Mouse (Mus musculus) limb, embryonic 14.5 days (tissue): ENCODE measurements at regions not wholly inside any gene's neighbourhood (a gene's known extent, or its start where the extent isn't known, plus 50 kb on each side); places are given as distances from the start of the nearest gene placed in this dataset.

Source experiments
- ATAC-seq: fragments of 200-750 bp; cut with Nextera tagmentation; 2 replicates; pipeline ENCODE4 v1.8.0; 2017; ENCODE audit warnings: low read depth, moderate number of reproducible peaks, moderate TSS enrichment; ENCODE audit not compliant: low FRiP score
- DNase-seq: peaks from one replicate; pipeline ENCODE4 v3.0.0-alpha.2; 2015; ENCODE audit warnings: low spot score
- H3K27ac ChIP-seq: fragments of 300-500 bp; sonication (generic); replicated peaks from 2 replicates; pipeline ENCODE4 v1.5.1; 2014; ENCODE audit warnings: low read depth, mild to moderate bottlenecking, low read length, moderate library complexity, mixed read lengths
- H3K27me3 ChIP-seq: fragments of 300-500 bp; sonication (generic); 2 replicates; pipeline ENCODE4 v1.6.1; 2014; ENCODE audit warnings: low read length, mixed read lengths; ENCODE audit not compliant: control insufficient read depth, insufficient read depth
- H3K36me3 ChIP-seq: fragments of 300-500 bp; sonication (generic); 2 replicates; pipeline ENCODE4 v1.6.1; 2014; ENCODE audit warnings: mild to moderate bottlenecking, low read length, moderate library complexity, mixed read lengths; ENCODE audit not compliant: control insufficient read depth, insufficient read depth
- H3K4me1 ChIP-seq: fragments of 300-500 bp; sonication (generic); 2 replicates; pipeline ENCODE4 v1.6.1; 2014; ENCODE audit warnings: antibody characterized with exemption, low read length, mixed read lengths; ENCODE audit not compliant: control insufficient read depth, insufficient read depth
- H3K4me2 ChIP-seq: fragments of 300-500 bp; sonication (generic); replicated peaks from 2 replicates; pipeline ENCODE4 v1.6.1; 2014; ENCODE audit warnings: low read depth, mild to moderate bottlenecking, low read length, moderate library complexity; ENCODE audit not compliant: severe bottlenecking
- H3K4me3 ChIP-seq: fragments of 300-500 bp; sonication (generic); replicated peaks from 2 replicates; pipeline ENCODE4 v1.5.1; 2014; ENCODE audit warnings: low read length
- H3K9ac ChIP-seq: fragments of 300-500 bp; sonication (generic); 2 replicates; pipeline ENCODE4 v1.6.1; 2014; ENCODE audit warnings: mild to moderate bottlenecking, low read depth, low read length, moderate library complexity; ENCODE audit not compliant: severe bottlenecking
- H3K9me3 ChIP-seq: fragments of 300-500 bp; sonication (generic); 2 replicates; pipeline ENCODE4 v1.6.1; 2016; ENCODE audit warnings: low read length; ENCODE audit not compliant: control insufficient read depth
- POLR2A ChIP-seq: fragments of 200-500 bp; IDR thresholded peaks from 2 replicates; pipeline ENCODE4 v1.8.0; 2012; ENCODE audit warnings: inconsistent platforms, mild to moderate bottlenecking, moderate library complexity, borderline replicate concordance; ENCODE audit not compliant: insufficient read depth, insufficient read length; ENCODE audit errors: extremely low read depth
- WGBS: fragments of 180-500 bp; shearing (Covaris S2); extraction: QIAGEN DNeasy Blood & Tissue Kit; methylation state at CpG from one replicate; pipeline ENCODE4 v1.1.7; 2014; 5-methylcytosine and 5-hydroxymethylcytosine counted together

DNA sequence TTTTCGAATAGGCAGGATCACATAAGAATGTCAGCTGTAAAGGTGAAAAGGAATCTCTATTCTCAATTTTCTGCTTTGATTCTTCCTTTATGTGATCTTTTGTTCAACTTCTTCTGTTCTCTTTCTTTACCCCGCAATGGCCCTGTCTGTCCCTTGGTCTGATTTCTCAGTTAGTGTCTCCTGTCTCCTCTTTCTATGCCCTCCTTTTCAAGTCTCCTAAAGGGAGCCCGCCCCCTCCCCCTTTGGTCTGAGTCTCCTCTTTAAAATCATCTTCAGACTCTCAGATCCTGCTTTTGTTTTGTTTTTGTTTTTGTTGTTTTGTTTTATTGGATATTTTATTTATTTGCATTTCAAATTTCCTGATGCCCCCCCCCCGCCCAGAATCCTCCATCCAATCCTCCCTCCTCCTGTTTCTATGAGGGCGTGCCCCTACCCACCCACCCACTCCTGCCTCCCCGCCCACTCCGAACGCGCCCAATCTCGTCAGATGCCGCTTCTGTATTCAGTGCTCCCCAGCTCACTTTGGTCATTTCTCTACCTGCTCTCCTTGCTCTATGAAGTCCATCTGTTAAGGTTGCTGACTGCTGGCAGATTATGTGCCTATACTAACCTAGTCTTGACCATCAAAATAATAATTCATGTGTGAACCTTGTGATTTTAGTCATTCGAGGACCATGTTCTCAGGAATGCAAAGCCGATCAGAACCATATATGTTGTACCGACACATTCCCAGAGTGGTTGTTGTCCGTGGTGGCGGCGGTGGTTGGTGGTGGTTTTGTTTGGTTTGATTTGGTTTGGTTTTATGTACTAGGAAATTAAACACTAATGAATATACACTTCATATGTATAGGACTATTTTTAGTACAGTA, 487.9 kb upstream of the Adam24 start:
- Histone ChIP-seq H3K4me3 (no peak overlapping the region), H3K27me3 (no peaks in the 10 kb centered on the region), H3K36me3 (no peaks in the 10 kb centered on the region), H3K4me1 (no peaks in the 10 kb centered on the region; the same call in 1 of the 2 replicates), H3K27ac (no peak overlapping the region), H3K4me2 (peak overlapping the region; percentile 21), H3K9ac (no peak overlapping the region), H3K9me3 (no peaks in the 10 kb centered on the region)
- ATAC-seq (no peak), DNase-seq (no peak)
- no peak for TF ChIP-seq POLR2A
- 45% methylated on average over 17 of the region's 17 CpGs for WGBS

DNA sequence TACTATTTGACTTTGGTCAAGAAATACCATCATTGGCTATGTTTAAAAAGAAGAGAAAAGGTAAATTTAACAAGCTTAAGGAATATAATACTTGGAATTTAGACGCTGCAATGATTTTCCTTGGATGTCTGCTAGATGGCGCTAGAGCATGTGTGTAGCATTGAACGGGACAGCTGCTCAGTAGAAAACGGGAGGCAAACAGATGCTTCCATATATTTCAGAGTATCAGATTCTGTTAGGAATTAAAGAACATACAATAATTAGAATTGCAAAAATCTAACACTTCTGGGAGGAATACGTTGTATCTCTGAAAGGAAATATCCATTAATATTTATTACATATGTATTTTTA, 487.3 kb upstream of the Adam24 start:
- Histone ChIP-seq H3K27ac (no peak overlapping the region), H3K4me2 (peak overlapping the region; percentile 21; the same call in 1 of the 2 replicates), H3K4me3 (no peak overlapping the region), H3K9ac (no peak overlapping the region), H3K36me3 (no peaks in the 10 kb centered on the region), H3K9me3 (no peaks in the 10 kb centered on the region), H3K27me3 (no peaks in the 10 kb centered on the region), H3K4me1 (no peaks in the 10 kb centered on the region; the same call in 1 of the 2 replicates)
- 2% methylated on average over 5 of the region's 5 CpGs for WGBS
- DNase-seq (peak; percentile 86), ATAC-seq (peak; percentile 37; the same call in 1 of the 2 replicates)
- TF ChIP-seq POLR2A: no peak

DNA sequence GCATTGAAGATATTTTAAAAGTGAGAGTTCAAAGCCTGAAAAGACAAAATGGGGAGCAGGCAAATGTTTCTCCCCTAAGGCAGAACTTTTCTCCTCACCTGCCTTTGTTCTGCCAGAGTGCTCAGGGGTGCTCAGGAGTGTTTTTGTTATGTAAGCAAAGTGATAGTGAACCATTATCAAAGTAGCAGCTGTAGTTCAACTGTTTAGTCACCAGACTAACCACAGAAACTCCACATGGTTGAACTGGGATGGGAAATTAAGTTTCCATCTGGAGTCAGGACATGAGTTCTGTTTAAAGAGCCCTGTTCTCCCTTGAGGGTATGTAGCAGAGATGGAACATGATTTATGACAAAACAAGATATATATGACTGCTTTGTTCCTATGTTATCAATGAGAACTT, 482.6 kb upstream of the Adam24 start:
- no peak for TF ChIP-seq POLR2A
- no peaks in the 10 kb centered on the region for H3K9me3 ChIP-seq
- no peaks in the 10 kb centered on the region; the same call in 1 of the 2 replicates for H3K4me1 ChIP-seq
- no peaks in the 10 kb centered on the region for H3K36me3 ChIP-seq
- H3K27ac ChIP-seq: no peak overlapping the region
- H3K27me3 ChIP-seq: no peaks in the 10 kb centered on the region
- ATAC-seq (no peak), DNase-seq (no peak)
- no peak overlapping the region for H3K9ac ChIP-seq
- H3K4me2 ChIP-seq: no peak overlapping the region
- no peak overlapping the region for H3K4me3 ChIP-seq

DNA sequence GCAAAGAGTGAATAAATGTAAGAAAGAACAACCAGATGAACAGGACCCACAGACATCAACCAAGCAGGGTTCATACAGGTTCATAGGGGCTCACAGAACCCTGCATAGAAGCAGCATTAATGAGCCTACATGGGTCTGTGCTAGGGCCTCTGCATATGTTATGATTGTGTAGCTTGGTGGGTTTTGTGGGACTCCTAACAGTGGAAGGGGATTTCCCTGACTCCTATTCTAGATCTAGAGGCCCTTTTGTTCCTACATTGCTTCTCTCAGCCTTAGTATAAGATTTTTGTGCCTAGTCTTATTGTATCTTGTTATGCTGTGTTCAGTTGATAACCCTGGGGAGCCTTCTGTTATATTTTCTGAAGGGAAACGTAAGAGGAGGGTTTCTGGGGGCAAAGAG, 481.7 kb upstream of the Adam24 start:
- Histone ChIP-seq H3K9ac (no peak overlapping the region), H3K4me3 (no peak overlapping the region), H3K27ac (no peak overlapping the region), H3K36me3 (no peaks in the 10 kb centered on the region), H3K9me3 (no peaks in the 10 kb centered on the region), H3K4me2 (no peak overlapping the region), H3K27me3 (no peaks in the 10 kb centered on the region), H3K4me1 (no peaks in the 10 kb centered on the region; the same call in 1 of the 2 replicates)
- TF ChIP-seq POLR2A: no peak
- ATAC-seq (no peak), DNase-seq (no peak)
- 42% methylated on average over 1 of the region's 1 CpGs for WGBS

DNA sequence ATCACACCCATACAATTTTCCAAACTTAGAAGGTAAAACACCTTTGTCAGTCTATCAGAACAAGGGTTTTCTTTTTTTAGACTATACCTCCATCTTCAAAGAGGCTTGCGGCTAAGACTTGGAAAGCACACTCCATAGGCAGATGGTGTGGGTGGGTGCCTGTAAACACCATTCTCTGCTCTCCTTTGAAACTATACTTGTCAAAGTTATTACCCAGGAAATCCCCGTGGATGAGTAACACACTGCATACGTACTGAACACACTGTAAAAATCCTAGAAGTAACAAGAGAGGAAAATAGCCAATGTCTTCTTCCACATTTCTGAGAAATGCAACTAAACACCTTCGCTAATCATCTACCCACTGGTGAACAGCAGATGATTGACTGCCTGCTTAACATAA, 464.0 kb upstream of the Adam24 start:
- ATAC-seq (no peak), DNase-seq (no peak)
- H3K27ac ChIP-seq: no peak overlapping the region
- no peaks in the 10 kb centered on the region for H3K4me1 ChIP-seq
- 77% methylated on average over 4 of the region's 4 CpGs for WGBS
- H3K4me2 ChIP-seq: no peak overlapping the region
- no peaks in the 10 kb centered on the region for H3K9me3 ChIP-seq
- H3K36me3 ChIP-seq: no peaks in the 10 kb centered on the region
- no peak overlapping the region for H3K9ac ChIP-seq
- TF ChIP-seq POLR2A: no peak
- H3K4me3 ChIP-seq: no peak overlapping the region
- H3K27me3 ChIP-seq: no peaks in the 10 kb centered on the region

DNA sequence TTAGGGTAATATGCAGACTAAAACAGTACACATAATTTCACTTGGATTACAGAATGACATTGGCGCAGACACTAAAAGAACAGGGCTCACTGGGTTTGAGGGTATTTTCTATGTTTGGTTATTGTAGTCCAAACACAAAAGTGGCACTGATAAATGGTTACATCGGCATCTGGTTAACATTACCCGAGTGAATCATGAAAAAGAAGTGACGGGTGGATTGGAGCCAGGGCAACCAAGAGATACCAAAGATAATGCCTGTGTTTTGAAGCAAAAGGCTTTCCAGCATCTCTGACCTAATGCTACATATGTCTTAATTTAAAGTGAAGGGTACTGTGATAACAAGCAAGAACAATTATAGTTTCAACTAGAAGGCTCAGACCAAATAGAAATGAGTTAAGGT, 451.4 kb upstream of the Adam24 start:
- Histone ChIP-seq H3K27ac (no peak overlapping the region), H3K9me3 (no peaks in the 10 kb centered on the region), H3K9ac (no peak overlapping the region), H3K4me3 (no peak overlapping the region), H3K4me2 (no peak overlapping the region), H3K4me1 (no peaks in the 10 kb centered on the region), H3K27me3 (no peaks in the 10 kb centered on the region), H3K36me3 (no peaks in the 10 kb centered on the region)
- no peak for DNase-seq
- WGBS: 32% methylated on average over 4 of the region's 4 CpGs
- no peak for ATAC-seq
- TF ChIP-seq POLR2A: no peak
